Mouse (Mus musculus) lung, embryonic 15.5 days (tissue): ENCODE results near the gene Boc. TPM values are rescaled to one million over a fixed set of nuclear protein-coding genes. Genes with fewer than 3 reads are reported as not detected.
A peak's percentile ranks its signal among the peaks of the same experiment; 100 is the strongest.

Experiments used
- microRNA-seq: library from miRNA; unstranded; fragments of <30 nt; microRNA quantifications from one replicate; pipeline ENCODE4, GENCODE M21; 2016
- polyA plus RNA-seq: library from polyadenylated mRNA; unstranded; fragments of >200 nt; fragmentation: Nextera tagmentation; extraction: Ambion mirVana; gene quantifications from 2 replicates; pipeline ENCODE4 v1.2.1, GENCODE M21; 2015

Gene Boc
- polyA plus RNA-seq, 1 experiment from 2014 or later: 29.9 TPM

Small RNA genes lying within 50 kb of the gene (microRNA-seq; reads per million reads assigned to microRNA genes)
- gene Mir3081: 6.1 reads per million, percentile 23 among the genes with 10 or more reads in this experiment

Other genes starting within 250 kb of the Boc start
- gene Sidt1, start 225.7 kb downstream of the Boc start, polyA plus RNA-seq: 0.20 and 0.33 TPM in 2 replicates
- gene Spice1, start 211.8 kb downstream of the Boc start, polyA plus RNA-seq: 28.4 and 33.5 TPM in 2 replicates
- 1.4 and 1.7 TPM in 2 replicates for gene Cfap44, start 164.1 kb downstream of the Boc start, polyA plus RNA-seq
- gene Nepro, start 165.4 kb upstream of the Boc start, polyA plus RNA-seq: 9.5 and 9.8 TPM in 2 replicates
- 25.9 and 31.3 TPM in 2 replicates for gene Gtpbp8, start 187.5 kb upstream of the Boc start, polyA plus RNA-seq
- 1.3 and 1.5 TPM in 2 replicates for gene Cd200r1, start 206.8 kb upstream of the Boc start, polyA plus RNA-seq